Mouse (Mus musculus) liver, postnatal 0 days (tissue): ENCODE data around the gene Pif1. TPM values are rescaled to one million over a fixed set of nuclear protein-coding genes. Genes with fewer than 3 reads are reported as not detected.

Experiments
- ATAC-seq: fragments of 200-750 bp; cut with Nextera tagmentation; 2 replicates; pipeline ENCODE4 v1.8.0; 2017; ENCODE audit warnings: mild to moderate bottlenecking, moderate library complexity
- DNase-seq: peaks from one replicate; pipeline ENCODE4 v3.0.0-alpha.2; 2016
- H3K27ac ChIP-seq: fragments of 300-500 bp; sonication (generic); 2 replicates; pipeline ENCODE4 v1.5.1; 2014; ENCODE audit warnings: antibody characterized with exemption, moderate library complexity, mild to moderate bottlenecking, low read depth
- H3K27me3 ChIP-seq: fragments of 300-500 bp; sonication (generic); 2 replicates; pipeline ENCODE4 v1.6.1; 2014; ENCODE audit warnings: low read length, control low read depth, mixed read lengths; ENCODE audit not compliant: insufficient read depth
- H3K36me3 ChIP-seq: fragments of 300-500 bp; sonication (generic); replicated peaks from 2 replicates; pipeline ENCODE4 v1.6.1; 2014; ENCODE audit warnings: mild to moderate bottlenecking, control low read depth, low read length, moderate library complexity, mixed read lengths; ENCODE audit not compliant: insufficient read depth
- H3K4me1 ChIP-seq: fragments of 300-500 bp; sonication (generic); 2 replicates; pipeline ENCODE4 v1.6.1; 2014; ENCODE audit warnings: antibody characterized with exemption, mild to moderate bottlenecking, control low read depth; ENCODE audit not compliant: insufficient read depth
- H3K4me2 ChIP-seq: fragments of 300-500 bp; sonication (generic); 2 replicates; pipeline ENCODE4 v1.6.1; 2014; ENCODE audit warnings: low read depth, mild to moderate bottlenecking, low read length, moderate library complexity, mixed read lengths
- H3K4me3 ChIP-seq: fragments of 300-500 bp; sonication (generic); 2 replicates; pipeline ENCODE4 v1.5.1; 2014; ENCODE audit warnings: low read depth, low read length
- H3K9ac ChIP-seq: fragments of 300-500 bp; sonication (generic); replicated peaks from 2 replicates; pipeline ENCODE4 v1.6.1; 2014; ENCODE audit warnings: mild to moderate bottlenecking, moderate library complexity
- H3K9me3 ChIP-seq: fragments of 300-500 bp; sonication (generic); 2 replicates; pipeline ENCODE4 v1.6.1; 2016; ENCODE audit warnings: mild to moderate bottlenecking, control low read depth, low read length, mixed read lengths
- CTCF ChIP-seq: sonication (generic); IDR thresholded peaks from 2 replicates; pipeline ENCODE4 v1.5.1; 2016; ENCODE audit warnings: antibody characterized with exemption, low read depth
- EP300 ChIP-seq: IDR thresholded peaks from 2 replicates; pipeline ENCODE4 v1.6.1; 2016; ENCODE audit warnings: antibody characterized with exemption, low read depth, mild to moderate bottlenecking
- WGBS: fragments of 180-500 bp; shearing (Covaris S2); extraction: QIAGEN DNeasy Blood & Tissue Kit; methylation state at CpG from one replicate; pipeline ENCODE4 v1.1.7; 2014; ENCODE audit not compliant: insufficient replicate concordance; 5-methylcytosine and 5-hydroxymethylcytosine counted together
- polyA plus RNA-seq: library from polyadenylated mRNA; unstranded; fragments of >200 nt; fragmentation: Nextera tagmentation; extraction: Ambion mirVana; gene quantifications from 2 replicates; pipeline ENCODE4 v1.2.1, GENCODE M21; 2015

Gene Pif1
- polyA plus RNA-seq, 1 experiment from 2014 or later = 3.5 TPM

DNA sequence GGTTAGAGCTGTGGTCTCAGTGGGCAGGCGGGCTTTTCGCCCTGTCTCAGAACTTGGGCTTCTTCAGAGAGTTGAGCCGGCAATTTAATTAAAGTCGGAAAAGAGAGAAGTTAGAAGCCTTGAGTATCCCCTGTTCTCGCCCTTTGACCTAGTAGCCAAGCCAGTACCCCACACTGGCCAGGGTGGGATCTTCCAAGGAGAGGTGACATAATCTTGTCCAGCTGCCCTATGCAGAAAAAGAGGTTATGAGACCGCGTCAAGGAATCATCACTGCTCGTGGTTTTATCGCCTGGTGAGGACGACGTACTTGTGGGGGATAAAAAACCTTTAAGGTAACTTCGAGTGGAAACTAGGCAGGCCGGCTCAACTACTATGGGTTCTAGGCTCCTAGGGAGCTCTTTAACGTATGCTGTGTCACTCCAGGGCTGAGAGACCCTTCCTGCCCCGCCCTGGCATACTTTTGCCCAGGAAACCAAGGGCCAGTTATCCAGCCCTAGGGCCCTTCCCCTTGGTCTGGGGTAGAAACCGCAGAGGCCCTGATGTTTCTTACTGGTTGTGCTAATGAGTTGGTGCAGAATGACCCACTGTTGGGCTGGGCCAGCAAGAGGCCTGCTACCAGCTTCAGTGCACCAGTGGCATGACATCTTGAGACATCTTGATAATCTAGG lies 44.5 kb downstream of the Pif1 start:
- 23% methylated on average over 16 of the region's 16 CpGs for WGBS
- no peak for DNase-seq
- no peak for TF ChIP-seq CTCF
- no peak for TF ChIP-seq EP300

GRCm38 (mm10) chr9:65635766-65636165 lies 48.8 kb downstream of the Pif1 start:
- Histone ChIP-seq H3K9me3 (no peaks in the 10 kb centered on the region), H3K4me1 (peaks cover 3% of the 10 kb centered on the region; the same call in 1 of the 2 replicates), H3K27ac (no peak overlapping the region), H3K4me3 (no peak overlapping the region), H3K36me3 (no peaks in the 10 kb centered on the region), H3K9ac (no peak overlapping the region), H3K27me3 (peaks cover 18% of the 10 kb centered on the region), H3K4me2 (no peak overlapping the region)
- DNase-seq (no peak), ATAC-seq (no peak)
- 80% methylated on average over 1 of the region's 1 CpGs for WGBS
- no peak for TF ChIP-seq EP300
- no peak for TF ChIP-seq CTCF

More for the DNA sequence above, 44.5 kb downstream of the Pif1 start:
- no peaks in the 10 kb centered on the region for H3K9me3 ChIP-seq
- H3K27me3 ChIP-seq = peaks cover 37% of the 10 kb centered on the region
- H3K4me1 ChIP-seq = peaks cover 8% of the 10 kb centered on the region
- H3K36me3 ChIP-seq = no peaks in the 10 kb centered on the region
- peak overlapping the region; percentile 84 for H3K27ac ChIP-seq
- H3K9ac ChIP-seq = peak overlapping the region; percentile 72
- ATAC-seq = no peak
- peak overlapping the region; percentile 58 for H3K4me3 ChIP-seq
- H3K4me2 ChIP-seq = peak overlapping the region; percentile 75

GRCm38 (mm10) chr9:65636926-65637325 lies 50.0 kb downstream of the Pif1 start:
- Histone ChIP-seq H3K9me3 (no peaks in the 10 kb centered on the region), H3K36me3 (no peaks in the 10 kb centered on the region), H3K27me3 (peaks cover 7% of the 10 kb centered on the region), H3K9ac (no peak overlapping the region), H3K4me1 (peaks cover 3% of the 10 kb centered on the region; the same call in 1 of the 2 replicates), H3K27ac (no peak overlapping the region), H3K4me3 (no peak overlapping the region), H3K4me2 (no peak overlapping the region)
- ATAC-seq = no peak
- WGBS = 78% methylated on average over 4 of the region's 4 CpGs
- no peak for DNase-seq
- TF ChIP-seq EP300 (no peak), CTCF (no peak)

GRCm38 (mm10) chr9:65639065-65639464 lies 52.1 kb downstream of the Pif1 start:
- Histone ChIP-seq H3K4me3 (no peak overlapping the region), H3K27ac (no peak overlapping the region), H3K9ac (no peak overlapping the region), H3K4me2 (no peak overlapping the region), H3K4me1 (peaks cover 3% of the 10 kb centered on the region; the same call in 1 of the 2 replicates), H3K36me3 (no peaks in the 10 kb centered on the region), H3K27me3 (no peaks in the 10 kb centered on the region), H3K9me3 (no peaks in the 10 kb centered on the region)
- 68% methylated on average over 5 of the region's 5 CpGs for WGBS
- ATAC-seq = no peak
- TF ChIP-seq CTCF (no peak), EP300 (no peak)
- DNase-seq = no peak

GRCm38 (mm10) chr9:65640838-65641410 lies 54.0 kb downstream of the Pif1 start:
- no peak for TF ChIP-seq EP300
- TF ChIP-seq CTCF = no peak
- Histone ChIP-seq H3K27me3 (no peaks in the 10 kb centered on the region), H3K9me3 (no peaks in the 10 kb centered on the region), H3K27ac (no peak overlapping the region), H3K4me1 (peaks cover 3% of the 10 kb centered on the region), H3K9ac (no peak overlapping the region), H3K4me2 (no peak overlapping the region), H3K4me3 (no peak overlapping the region), H3K36me3 (no peaks in the 10 kb centered on the region)
- DNase-seq (no peak), ATAC-seq (no peak)
- 38% methylated on average over 5 of the region's 5 CpGs for WGBS

DNA sequence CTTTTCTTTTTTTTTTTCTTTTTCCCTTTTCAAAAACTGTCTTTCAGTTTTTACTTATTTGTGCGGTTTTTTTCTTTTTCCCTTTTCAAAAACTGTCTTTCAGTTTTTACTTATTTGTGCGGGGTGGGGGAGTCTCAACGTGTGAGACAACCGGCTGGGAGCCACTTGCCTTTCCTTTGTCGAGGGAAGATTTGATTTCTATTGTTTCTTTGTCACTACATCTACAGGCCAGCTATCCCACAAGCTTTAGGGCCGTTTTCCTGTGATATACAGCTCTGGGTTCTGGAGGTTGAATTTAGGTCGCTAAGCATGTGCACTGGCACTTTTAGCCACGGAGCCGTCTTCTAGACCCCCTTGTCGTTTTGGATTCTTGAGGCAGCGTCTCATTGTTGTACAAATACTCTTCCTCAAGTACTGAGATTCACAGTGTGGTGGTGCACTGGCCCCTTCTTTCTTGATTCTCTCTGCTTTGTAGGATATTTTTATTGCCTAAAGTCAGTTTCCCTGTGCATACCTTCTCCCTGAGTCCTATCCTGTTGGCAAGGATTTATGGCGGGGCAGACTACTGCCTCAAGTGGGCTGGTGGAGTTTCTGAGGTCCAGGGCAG lies 54.6 kb downstream of the Pif1 start:
- 39% methylated on average over 12 of the region's 12 CpGs for WGBS
- no peak for TF ChIP-seq EP300
- TF ChIP-seq CTCF = no peak
- Histone ChIP-seq H3K9ac (no peak overlapping the region), H3K4me2 (no peak overlapping the region), H3K4me3 (no peak overlapping the region), H3K27ac (no peak overlapping the region), H3K9me3 (no peaks in the 10 kb centered on the region), H3K4me1 (peaks cover 3% of the 10 kb centered on the region), H3K36me3 (no peaks in the 10 kb centered on the region), H3K27me3 (no peaks in the 10 kb centered on the region)
- ATAC-seq = no peak
- no peak for DNase-seq
